Mouse (Mus musculus): ENCODE data around the gene Muc15. TPM values are rescaled to one million over a fixed set of nuclear protein-coding genes. Genes with fewer than 3 reads are reported as not detected.

Muc15 gene
- total RNA-seq (2014; rRNA removed) (not detected in 2 replicates), polyA plus RNA-seq (2012; rRNA removed) (not detected in 2 replicates)

DNA sequence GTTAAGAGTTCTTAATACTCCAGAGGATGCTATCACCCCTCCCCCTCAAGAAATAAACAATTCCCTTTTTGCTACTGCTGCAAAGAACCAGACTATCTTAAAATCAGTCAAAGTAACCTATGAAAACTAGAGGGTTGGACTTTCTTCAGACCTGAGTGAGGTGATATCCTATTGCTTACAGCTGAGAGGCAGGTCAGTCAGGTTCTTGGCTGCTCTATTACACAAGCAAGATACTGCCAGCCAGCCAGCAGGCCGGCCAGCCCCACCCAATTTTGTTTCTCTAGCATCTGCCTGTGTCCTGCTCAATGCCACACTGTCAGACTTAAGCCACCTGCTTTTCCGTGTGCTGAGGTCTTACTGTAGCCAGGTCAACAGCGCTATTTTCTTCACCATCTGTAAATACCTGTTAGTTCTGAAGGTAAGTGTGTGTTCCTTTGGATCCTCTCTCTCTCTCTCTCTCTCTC is at the start of gene Muc15:
TSS of gene Muc15 (plus strand) at position 51 of the 464 bp plus-strand sequence.
- H3K79me2 ChIP-seq (ENCODE audit: control insufficient read depth, insufficient read depth, low read length): no peaks in the 10 kb centered on the region
- 25% methylated on average over 3 of the region's 3 CpGs for WGBS
- no peak for DNase-seq (ENCODE audit: extremely low read depth, low read depth, low spot score)
- no peaks in the 10 kb centered on the region for H3K27me3 ChIP-seq (ENCODE audit: control insufficient read depth, insufficient read depth, low read length)
- no peak within 1 kb of the TSS for H3K27ac ChIP-seq (replicated peaks; ENCODE audit: insufficient read depth, low read depth, low read length)
- no peak within 1 kb of the TSS for H3K4me3 ChIP-seq (ENCODE audit: insufficient read depth, low read depth, low read length)
- no peak within 1 kb of the TSS for H3K9ac ChIP-seq (ENCODE audit: low read depth, low read length)
- H3K36me3 ChIP-seq (ENCODE audit: control insufficient read depth, insufficient read depth, low read length): no peaks in the 10 kb centered on the region
- no peak for TF ChIP-seq CTCF (IDR thresholded peaks at IDR 0.05; ENCODE audit: low read depth, low read length)
- no peak for TF ChIP-seq POLR2A (IDR thresholded peaks at IDR 0.05; ENCODE audit: extremely low read depth, insufficient read depth, low read length)
- no peaks in the 10 kb centered on the region for H3K4me1 ChIP-seq (ENCODE audit: control insufficient read depth, insufficient read depth, low read length)

DNA sequence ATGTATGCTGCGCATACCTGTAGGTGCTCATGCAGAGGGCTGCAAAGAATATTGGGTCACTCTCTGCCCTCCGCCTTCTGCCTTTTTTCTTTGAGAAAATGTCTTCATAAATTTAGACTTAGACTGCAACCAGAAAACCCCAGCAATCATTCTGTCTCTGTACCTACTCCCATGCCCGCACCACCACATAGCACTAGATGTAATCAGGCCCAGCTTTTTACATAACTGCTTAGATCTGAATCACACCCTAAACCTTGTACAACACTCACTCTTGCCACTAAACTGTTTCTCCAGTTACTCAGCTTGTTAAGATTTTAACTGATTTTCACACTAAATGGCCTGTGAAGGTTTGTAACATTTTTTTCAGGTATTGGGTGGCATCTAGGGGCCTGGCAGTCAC is 11.7 kb upstream of the Muc15 start:
- Histone ChIP-seq H3K27me3 (ENCODE audit: control insufficient read depth, insufficient read depth, low read length) (no peaks in the 10 kb centered on the region), H3K27ac (replicated peaks; ENCODE audit: insufficient read depth, low read depth, low read length) (no peak overlapping the region), H3K4me1 (ENCODE audit: control insufficient read depth, insufficient read depth, low read length) (no peaks in the 10 kb centered on the region), H3K79me2 (ENCODE audit: control insufficient read depth, insufficient read depth, low read length) (no peaks in the 10 kb centered on the region), H3K4me3 (ENCODE audit: insufficient read depth, low read depth, low read length) (no peak overlapping the region), H3K36me3 (ENCODE audit: control insufficient read depth, insufficient read depth, low read length) (no peaks in the 10 kb centered on the region), H3K9ac (ENCODE audit: low read depth, low read length) (no peak overlapping the region)
- TF ChIP-seq POLR2A (IDR thresholded peaks at IDR 0.05; ENCODE audit: extremely low read depth, insufficient read depth, low read length) (no peak), CTCF (IDR thresholded peaks at IDR 0.05; ENCODE audit: low read depth, low read length) (no peak)
- no peak for DNase-seq (ENCODE audit: extremely low read depth, low read depth, low spot score)
- 92% methylated on average over 3 of the region's 3 CpGs for WGBS

DNA sequence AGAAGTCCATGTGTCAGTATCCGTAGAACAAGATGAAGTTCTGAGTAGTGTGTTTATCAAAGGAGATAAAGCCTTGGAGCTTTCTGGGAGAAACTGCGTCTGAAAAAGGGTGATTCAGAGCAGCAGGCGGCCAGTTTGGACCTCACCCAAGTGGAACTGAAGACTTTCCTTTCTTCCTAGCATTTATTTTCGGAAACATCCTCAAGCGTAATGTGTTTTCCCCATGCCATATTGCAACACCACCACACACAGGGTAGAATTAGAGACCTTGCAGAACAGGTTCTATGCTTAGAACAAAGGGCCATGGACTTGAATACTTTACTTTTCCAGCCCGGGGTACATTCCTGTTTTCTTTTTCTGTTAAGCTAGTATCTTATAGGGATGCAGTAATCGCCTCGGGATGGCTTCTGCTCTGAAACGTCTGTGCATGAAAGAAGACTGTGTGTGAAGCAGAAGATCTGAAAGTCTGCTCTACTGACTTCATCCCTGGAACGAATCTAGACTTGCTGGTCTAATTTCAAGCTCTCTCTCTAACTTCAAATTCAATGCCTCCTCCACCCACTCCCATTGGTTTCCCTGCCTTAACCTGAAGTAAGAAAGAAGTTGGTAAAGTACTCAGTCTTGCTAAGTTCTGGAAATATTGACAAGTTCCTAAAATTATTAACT is 11.0 kb upstream of the Muc15 start:
- TF ChIP-seq CTCF (IDR thresholded peaks at IDR 0.05; ENCODE audit: low read depth, low read length) (no peak), POLR2A (IDR thresholded peaks at IDR 0.05; ENCODE audit: extremely low read depth, insufficient read depth, low read length) (no peak)
- Histone ChIP-seq H3K4me3 (ENCODE audit: insufficient read depth, low read depth, low read length) (no peak overlapping the region), H3K27me3 (ENCODE audit: control insufficient read depth, insufficient read depth, low read length) (no peaks in the 10 kb centered on the region), H3K4me1 (ENCODE audit: control insufficient read depth, insufficient read depth, low read length) (no peaks in the 10 kb centered on the region), H3K9ac (ENCODE audit: low read depth, low read length) (no peak overlapping the region), H3K27ac (replicated peaks; ENCODE audit: insufficient read depth, low read depth, low read length) (no peak overlapping the region), H3K79me2 (ENCODE audit: control insufficient read depth, insufficient read depth, low read length) (no peaks in the 10 kb centered on the region), H3K36me3 (ENCODE audit: control insufficient read depth, insufficient read depth, low read length) (no peaks in the 10 kb centered on the region)
- DNase-seq (ENCODE audit: extremely low read depth, low read depth, low spot score): no peak
- WGBS: 70% methylated on average over 10 of the region's 10 CpGs

DNA sequence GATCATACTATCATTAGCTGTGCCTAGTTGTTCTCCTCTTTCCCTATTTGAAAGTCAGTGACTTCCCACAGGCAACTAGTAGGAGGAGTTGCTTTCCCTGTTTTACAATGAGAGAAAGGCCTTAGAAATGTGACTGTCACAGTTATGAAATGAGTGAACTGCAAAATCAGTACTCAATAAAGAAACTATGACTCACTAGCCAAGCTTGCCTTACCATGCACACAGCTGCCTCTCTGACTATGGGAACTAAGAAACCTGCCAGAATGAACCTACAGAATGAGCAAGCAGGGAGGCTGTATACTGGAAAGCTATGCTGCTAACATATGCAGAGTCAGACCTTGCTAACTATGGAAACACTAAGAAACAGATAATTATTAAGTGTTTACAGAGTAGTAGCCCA is 2.1 kb upstream of the Muc15 start:
- Histone ChIP-seq H3K9ac (ENCODE audit: low read depth, low read length) (no peak overlapping the region), H3K4me1 (ENCODE audit: control insufficient read depth, insufficient read depth, low read length) (no peaks in the 10 kb centered on the region), H3K36me3 (ENCODE audit: control insufficient read depth, insufficient read depth, low read length) (no peaks in the 10 kb centered on the region), H3K79me2 (ENCODE audit: control insufficient read depth, insufficient read depth, low read length) (no peaks in the 10 kb centered on the region), H3K4me3 (ENCODE audit: insufficient read depth, low read depth, low read length) (no peak overlapping the region), H3K27ac (replicated peaks; ENCODE audit: insufficient read depth, low read depth, low read length) (no peak overlapping the region), H3K27me3 (ENCODE audit: control insufficient read depth, insufficient read depth, low read length) (no peaks in the 10 kb centered on the region)
- TF ChIP-seq CTCF (IDR thresholded peaks at IDR 0.05; ENCODE audit: low read depth, low read length): no peak
- TF ChIP-seq POLR2A (IDR thresholded peaks at IDR 0.05; ENCODE audit: extremely low read depth, insufficient read depth, low read length): no peak
- no peak for DNase-seq (ENCODE audit: extremely low read depth, low read depth, low spot score)

- TF ChIP-seq CTCF (IDR thresholded peaks at IDR 0.05; ENCODE audit: low read depth, low read length) (no peak), POLR2A (IDR thresholded peaks at IDR 0.05; ENCODE audit: extremely low read depth, insufficient read depth, low read length) (no peak)
- no peak overlapping the region for H3K9ac ChIP-seq (ENCODE audit: low read depth, low read length)
- no peak overlapping the region for H3K27ac ChIP-seq (replicated peaks; ENCODE audit: insufficient read depth, low read depth, low read length)
- no peaks in the 10 kb centered on the region for H3K79me2 ChIP-seq (ENCODE audit: control insufficient read depth, insufficient read depth, low read length)
- no peaks in the 10 kb centered on the region for H3K4me1 ChIP-seq (ENCODE audit: control insufficient read depth, insufficient read depth, low read length)
- no peaks in the 10 kb centered on the region for H3K36me3 ChIP-seq (ENCODE audit: control insufficient read depth, insufficient read depth, low read length)
- no peaks in the 10 kb centered on the region for H3K27me3 ChIP-seq (ENCODE audit: control insufficient read depth, insufficient read depth, low read length)
- WGBS: 71% methylated on average over 1 of the region's 1 CpGs
- no peak for DNase-seq (ENCODE audit: extremely low read depth, low read depth, low spot score)
- no peak overlapping the region for H3K4me3 ChIP-seq (ENCODE audit: insufficient read depth, low read depth, low read length)
Observed at GRCm38 (mm10) chr2:110722208-110722607, 1.1 kb downstream of the Muc15 start.

DNA sequence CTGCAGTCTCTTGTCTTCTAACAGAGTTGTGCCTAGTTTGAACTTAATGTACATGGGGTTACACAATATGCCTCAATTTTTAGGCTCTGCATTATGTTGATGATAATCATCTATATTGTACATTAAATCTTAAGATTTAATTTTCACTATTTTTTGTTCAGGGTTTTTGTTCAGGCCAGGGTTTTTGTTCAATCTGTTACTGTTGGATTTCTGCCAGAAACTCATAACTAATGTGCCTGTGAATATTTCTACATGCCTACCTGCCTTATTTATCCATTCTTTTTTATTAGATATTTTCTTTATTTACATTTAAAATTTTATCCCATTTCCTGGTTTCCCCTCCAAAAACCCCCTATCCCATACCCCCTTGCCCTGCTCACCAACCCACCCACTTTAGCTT is 5.0 kb downstream of the Muc15 start:
- H3K4me3 ChIP-seq (ENCODE audit: insufficient read depth, low read depth, low read length): no peak overlapping the region
- TF ChIP-seq POLR2A (IDR thresholded peaks at IDR 0.05; ENCODE audit: extremely low read depth, insufficient read depth, low read length): no peak
- TF ChIP-seq CTCF (IDR thresholded peaks at IDR 0.05; ENCODE audit: low read depth, low read length): no peak
- H3K27me3 ChIP-seq (ENCODE audit: control insufficient read depth, insufficient read depth, low read length): no peaks in the 10 kb centered on the region
- DNase-seq (ENCODE audit: extremely low read depth, low read depth, low spot score): no peak
- no peak overlapping the region for H3K9ac ChIP-seq (ENCODE audit: low read depth, low read length)
- no peaks in the 10 kb centered on the region for H3K79me2 ChIP-seq (ENCODE audit: control insufficient read depth, insufficient read depth, low read length)
- no peaks in the 10 kb centered on the region for H3K4me1 ChIP-seq (ENCODE audit: control insufficient read depth, insufficient read depth, low read length)
- no peak overlapping the region for H3K27ac ChIP-seq (replicated peaks; ENCODE audit: insufficient read depth, low read depth, low read length)
- H3K36me3 ChIP-seq (ENCODE audit: control insufficient read depth, insufficient read depth, low read length): no peaks in the 10 kb centered on the region

Data from liver, adult 2 months (tissue).